Mouse (Mus musculus) T-helper 17 cell (primary cell): Measurements from ENCODE around the gene Rnf115.

Experiments used
- in situ Hi-C, 2 experiments: fragments of 300-600 bp; cut with MboI, MseI; formaldehyde crosslinking; loops; 1 replicate in 1 of 2; 2 replicates in 1 of 2; pipeline ENCODE4 v1.15.1; 2025; ENCODE audit warnings: high pct_unique_total_duplicates in 2 of 2

Rnf115 gene

GRCm38 (mm10) chr3:96828984-96829383, 101.5 kb downstream of the Rnf115 start, which contains the start of the genes Pdzk1 and Cd160:
TSS of gene Pdzk1 (plus strand) at chr3:96829284.
TSS of gene Cd160 (minus strand) at chr3:96829351.
- in situ Hi-C loops, result no loop called here

GRCm38 (mm10) chr3:96829856-96830255, 102.4 kb downstream of the Rnf115 start:
- in situ Hi-C loops, result loop anchor here in 1 of 2 experiments (5.0 kb wide), 1 partner anchor 727 kb away; no protein-coding TSS in a partner anchor

- in situ Hi-C loops, result loop anchor here in 1 of 2 experiments (5.0 kb wide), 1 partner anchor 724 kb away; no protein-coding TSS in a partner anchor
Measured at GRCm38 (mm10) chr3:96832930-96833329, 105.5 kb downstream of the Rnf115 start.

GRCm38 (mm10) chr3:96834587-96835348, 107.3 kb downstream of the Rnf115 start:
- in situ Hi-C loops, result loop anchor here in 1 of 2 experiments (5.0 kb wide), 1 partner anchor 723 kb away; no protein-coding TSS in a partner anchor

- in situ Hi-C loops, result no loop called here
Measured at GRCm38 (mm10) chr3:96836414-96836813, 109.0 kb downstream of the Rnf115 start.

GRCm38 (mm10) chr3:96838996-96839645, 111.7 kb downstream of the Rnf115 start:
- in situ Hi-C loops, result no loop called here
